Mouse (Mus musculus): ENCODE measurements around the gene Tmem131. TPM values are rescaled to one million over a fixed set of nuclear protein-coding genes. Genes with fewer than 3 reads are reported as not detected.

Tmem131 gene
- total RNA-seq (2012; rRNA removed) (10.1 and 11.5 TPM in 2 replicates), total RNA-seq (2014; rRNA removed) (8.3 and 9.7 TPM in 2 replicates), polyA plus RNA-seq (2012; ENCODE audit: insufficient read length, low read depth) (31.0 and 39.9 TPM in 2 replicates)

DNA sequence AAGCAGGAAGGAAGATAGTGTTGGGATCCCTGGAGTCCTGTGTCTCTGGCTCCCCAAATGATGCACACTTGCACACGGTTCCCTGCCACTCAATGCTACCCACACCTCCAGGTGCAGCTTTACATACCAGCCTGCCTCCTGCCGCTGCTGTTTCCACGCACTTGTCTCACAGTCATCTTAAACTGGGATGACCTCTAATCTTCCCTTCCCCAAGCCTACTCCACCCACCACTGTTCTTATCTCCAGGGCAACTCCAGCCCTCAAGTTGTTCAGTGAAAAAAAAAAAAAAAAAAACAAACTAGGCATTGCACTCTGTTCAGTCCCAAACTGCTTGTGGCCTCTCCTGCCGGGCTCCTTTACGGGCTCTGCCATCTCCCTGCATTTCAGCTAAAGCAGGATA lies at the start of gene Tmem131:
Gene Tmem131, minus strand, starts transcription at position 14 of the 400 bp plus-strand sequence.
- Histone ChIP-seq H3K4me3 (replicated peaks in 1 of 3; ENCODE audit: low read depth in 2 of 3, low read length in 2 of 3, poor library complexity in 1 of 3) (no peak within 1 kb of the TSS), H3K79me2 (replicated peaks; ENCODE audit: control insufficient read depth, extremely low read depth, insufficient read depth, poor library complexity, severe bottlenecking) (0 out of 2 replicates have a peak, but pooled peaks cover 2% of the 10 kb centered on the region), H3K36me3 (replicated peaks in 1 of 2; ENCODE audit: control insufficient read depth in 1 of 2, insufficient read depth in 1 of 2, low read length in 1 of 2) (no peaks in the 10 kb centered on the region), H3K9me3 (replicated peaks; ENCODE audit: low read length) (no peaks in the 10 kb centered on the region), H3K4me1 (ENCODE audit: control insufficient read depth in 1 of 2, insufficient read depth in 2 of 2) (peaks cover 6 to 35% of the 10 kb centered on the region in 2 experiments; a peak in 3 of 4 replicates), H3K27ac (ENCODE audit: insufficient read depth, low read depth) (no peak within 1 kb of the TSS), H3K9ac (ENCODE audit: insufficient read depth, low read depth) (no peak within 1 kb of the TSS), H3K27me3 (replicated peaks) (no peaks in the 10 kb centered on the region), H3K4me2 (ENCODE audit: insufficient read depth, low read depth, poor library complexity, severe bottlenecking) (no peak within 1 kb of the TSS)
- in situ Hi-C loops (cut with MboI; ENCODE audit: low pct_ligation_motif_present, low pct_unique_long_range_greater_than_20kb, low sequenced_read_pairs), result no loop called here
- DNase-seq (ENCODE audit: extremely low read depth), result no peak
- dilution Hi-C loops (cut with MboI; ENCODE audit: extremely low pct_ligation_motif_present, extremely low pct_unique_long_range_greater_than_20kb, low sequenced_read_pairs), result no loop called here
- TF ChIP-seq MAZ (IDR thresholded peaks at IDR 0.05; ENCODE audit: low read depth, low read length) (no peak), ELF1 (IDR thresholded peaks at IDR 0.05; ENCODE audit: low read depth, low read length) (no peak), MEF2A (IDR thresholded peaks at IDR 0.05; ENCODE audit: borderline replicate concordance, low read depth, low read length) (no peak), JUN (IDR thresholded peaks at IDR 0.05; ENCODE audit: insufficient read depth, low read depth, low read length) (no peak), ZKSCAN1 (IDR thresholded peaks at IDR 0.05; ENCODE audit: borderline replicate concordance, low read depth, low read length) (no peak), NRF1 (IDR thresholded peaks at IDR 0.05; ENCODE audit: low read depth, low read length) (no peak), CHD2 (IDR thresholded peaks at IDR 0.05; ENCODE audit: low read length) (no peak), EP300 (IDR thresholded peaks at IDR 0.05; ENCODE audit: low read length) (no peak), CTCF (conservative IDR thresholded peaks at IDR 0.05 in 1 of 2, IDR thresholded peaks at IDR 0.05 in 1 of 2; ENCODE audit: low read depth in 2 of 2, low read length in 2 of 2) (no peak), ZC3H11A (IDR thresholded peaks at IDR 0.05; ENCODE audit: low read depth, low read length) (no peak), SMC3 (IDR thresholded peaks at IDR 0.05; ENCODE audit: low read depth, low read length) (no peak), SIN3A (IDR thresholded peaks at IDR 0.05; ENCODE audit: low read length) (no peak), RCOR1 (conservative IDR thresholded peaks at IDR 0.05; ENCODE audit: low read depth, low read length) (no peak), POLR2AphosphoS2 (IDR thresholded peaks at IDR 0.05; ENCODE audit: low read depth, low read length) (no peak), USF1 (IDR thresholded peaks at IDR 0.05; ENCODE audit: low read depth, low read length) (no peak), PAX5 (IDR thresholded peaks at IDR 0.05; ENCODE audit: low read length) (no peak), USF2 (conservative IDR thresholded peaks at IDR 0.05; ENCODE audit: low read depth, low read length) (no peak), MAX (IDR thresholded peaks at IDR 0.05; ENCODE audit: low read length) (no peak), ZMIZ1 (IDR thresholded peaks at IDR 0.05; ENCODE audit: low read depth, low read length) (no peak), KAT2A (IDR thresholded peaks at IDR 0.05; ENCODE audit: insufficient replicate concordance, low read length) (no peak)

DNA sequence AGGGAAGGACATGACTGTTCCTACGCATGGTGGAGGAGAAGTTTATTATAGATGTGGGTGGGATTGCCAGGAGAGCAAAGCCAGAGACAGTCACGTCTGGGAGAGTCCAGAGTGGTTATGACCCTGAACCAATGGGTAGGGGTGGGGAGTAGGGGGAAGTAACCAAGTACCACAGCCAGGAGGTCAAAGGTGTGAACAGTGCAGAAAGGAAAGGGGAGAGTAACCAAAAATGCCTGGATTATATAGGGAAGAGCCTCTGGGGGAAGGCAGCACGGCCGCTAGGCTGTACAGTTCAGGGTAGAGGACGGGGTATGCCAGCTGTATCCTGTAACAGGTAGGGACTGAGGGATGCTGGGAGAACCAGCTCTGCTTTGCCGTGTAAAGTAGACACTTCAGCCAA lies 45.1 kb upstream of the Tmem131 start:
- Histone ChIP-seq H3K79me2 (replicated peaks; ENCODE audit: control insufficient read depth, extremely low read depth, insufficient read depth, poor library complexity, severe bottlenecking) (no peaks in the 10 kb centered on the region), H3K27me3 (replicated peaks) (peaks cover 7% of the 10 kb centered on the region), H3K9me3 (replicated peaks; ENCODE audit: low read length) (no peaks in the 10 kb centered on the region), H3K36me3 (replicated peaks in 1 of 2; ENCODE audit: control insufficient read depth in 1 of 2, insufficient read depth in 1 of 2, low read length in 1 of 2) (no peaks in the 10 kb centered on the region), H3K4me3 (replicated peaks in 1 of 3; ENCODE audit: low read depth in 2 of 3, low read length in 2 of 3, poor library complexity in 1 of 3) (no peak overlapping the region), H3K4me2 (ENCODE audit: insufficient read depth, low read depth, poor library complexity, severe bottlenecking) (peak overlapping the region; percentile 59), H3K27ac (ENCODE audit: insufficient read depth, low read depth) (0 out of 2 replicates have a peak overlapping the region, but pooled peaks have one; percentile 6), H3K9ac (ENCODE audit: insufficient read depth, low read depth) (no peak overlapping the region), H3K4me1 (ENCODE audit: control insufficient read depth in 1 of 2, insufficient read depth in 2 of 2) (peaks cover 24 to 43% of the 10 kb centered on the region in 2 experiments)
- TF ChIP-seq EP300 (IDR thresholded peaks at IDR 0.05; ENCODE audit: low read length) (no peak), MAFK (IDR thresholded peaks at IDR 0.05; ENCODE audit: insufficient replicate concordance, low read length) (no peak), CTCF (conservative IDR thresholded peaks at IDR 0.05 in 1 of 2, IDR thresholded peaks at IDR 0.05 in 1 of 2; ENCODE audit: low read depth in 2 of 2, low read length in 2 of 2) (no peak), MEF2A (IDR thresholded peaks at IDR 0.05; ENCODE audit: borderline replicate concordance, low read depth, low read length) (no peak), MAZ (IDR thresholded peaks at IDR 0.05; ENCODE audit: low read depth, low read length) (no peak), BHLHE40 (IDR thresholded peaks at IDR 0.05; ENCODE audit: low read depth, low read length) (no peak), SIN3A (IDR thresholded peaks at IDR 0.05; ENCODE audit: low read length) (no peak), ZNF384 (IDR thresholded peaks at IDR 0.05; ENCODE audit: low read depth, low read length) (no peak), JUN (IDR thresholded peaks at IDR 0.05; ENCODE audit: insufficient read depth, low read depth, low read length) (no peak), GABPA (IDR thresholded peaks at IDR 0.05; ENCODE audit: insufficient replicate concordance, low read depth, low read length) (no peak)
- dilution Hi-C loops (cut with MboI; ENCODE audit: extremely low pct_ligation_motif_present, extremely low pct_unique_long_range_greater_than_20kb, low sequenced_read_pairs) (no loop called here), in situ Hi-C loops (cut with MboI; ENCODE audit: low pct_ligation_motif_present, low pct_unique_long_range_greater_than_20kb, low sequenced_read_pairs) (loop anchor here (5.0 kb wide), 1 partner anchor 41 kb away; no protein-coding TSS in a partner anchor)
- no peak for DNase-seq (ENCODE audit: extremely low read depth)

Measured in CH12.LX (cell line).